Mouse (Mus musculus) right cerebral cortex, postnatal 25 days (tissue): ENCODE measurements around the gene Lactbl1.

ENCODE experiments used
- DNase-seq: peaks from one replicate; pipeline ENCODE4 v3.0.0; 2022

Lactbl1 gene

GRCm38 (mm10) chr4:136636983-136637562 lies 14.7 kb downstream of the Lactbl1 start:
- no peak for DNase-seq

- peak; percentile 84 for DNase-seq
Measured at GRCm38 (mm10) chr4:136637563-136638229, 15.3 kb downstream of the Lactbl1 start.

GRCm38 (mm10) chr4:136638230-136638750 lies 15.9 kb downstream of the Lactbl1 start:
- DNase-seq, result no peak

GRCm38 (mm10) chr4:136638890-136639289 lies 16.5 kb downstream of the Lactbl1 start:
- no peak for DNase-seq

- peak; percentile 82 for DNase-seq
Measured at GRCm38 (mm10) chr4:136648922-136649479, 26.6 kb downstream of the Lactbl1 start.

GRCm38 (mm10) chr4:136649480-136650196 lies 27.2 kb downstream of the Lactbl1 start:
- no peak for DNase-seq

GRCm38 (mm10) chr4:136650261-136650660 lies 27.8 kb downstream of the Lactbl1 start:
- no peak for DNase-seq

GRCm38 (mm10) chr4:136651357-136651811 lies 29.0 kb downstream of the Lactbl1 start:
- DNase-seq, result no peak

GRCm38 (mm10) chr4:136651882-136652527 lies 29.6 kb downstream of the Lactbl1 start:
- no peak for DNase-seq

- DNase-seq, result peak; percentile 32
Measured at GRCm38 (mm10) chr4:136652528-136652910, 30.1 kb downstream of the Lactbl1 start.

- no peak for DNase-seq
Measured at GRCm38 (mm10) chr4:136653019-136653418, 30.6 kb downstream of the Lactbl1 start.

GRCm38 (mm10) chr4:136653692-136654234 lies 31.3 kb downstream of the Lactbl1 start:
- DNase-seq, result no peak

GRCm38 (mm10) chr4:136657914-136658313 lies 35.5 kb downstream of the Lactbl1 start:
- DNase-seq, result no peak

GRCm38 (mm10) chr4:136665068-136665467 lies 42.6 kb downstream of the Lactbl1 start:
- peak; percentile 45 for DNase-seq

- DNase-seq, result no peak
Measured at GRCm38 (mm10) chr4:136666002-136666401, 43.6 kb downstream of the Lactbl1 start.

- no peak for DNase-seq
Measured at GRCm38 (mm10) chr4:136667757-136668156, 45.3 kb downstream of the Lactbl1 start.

GRCm38 (mm10) chr4:136672335-136673090 lies 50.1 kb downstream of the Lactbl1 start:
- DNase-seq, result no peak

- DNase-seq, result no peak
Measured at GRCm38 (mm10) chr4:136675439-136675838, 53.0 kb downstream of the Lactbl1 start.

GRCm38 (mm10) chr4:136678480-136678879 lies 56.1 kb downstream of the Lactbl1 start:
- DNase-seq, result peak; percentile 85

GRCm38 (mm10) chr4:136679221-136679620 lies 56.8 kb downstream of the Lactbl1 start:
- no peak for DNase-seq

- no peak for DNase-seq
Measured at GRCm38 (mm10) chr4:136680641-136681040, 58.2 kb downstream of the Lactbl1 start.

- no peak for DNase-seq
Measured at GRCm38 (mm10) chr4:136684485-136684884, 62.1 kb downstream of the Lactbl1 start.
